Mouse (Mus musculus) forebrain, embryonic 14.5 days (tissue): Measurements from ENCODE around the gene Ucp2. TPM values are rescaled to one million over a fixed set of nuclear protein-coding genes. Genes with fewer than 3 reads are reported as not detected.

ENCODE experiments used
- ATAC-seq: fragments of 200-750 bp; cut with Nextera tagmentation; 2 replicates; pipeline ENCODE4 v1.8.0; 2017; ENCODE audit warnings: mild to moderate bottlenecking, moderate library complexity
- DNase-seq: peaks from one replicate; pipeline ENCODE4 v3.0.0-alpha.2; 2015; ENCODE audit warnings: low spot score
- H3K27ac ChIP-seq: fragments of 300-500 bp; sonication (generic); 2 replicates; pipeline ENCODE4 v1.5.1; 2014; ENCODE audit warnings: low read depth, mild to moderate bottlenecking, control low read depth, low read length, moderate library complexity
- H3K27me3 ChIP-seq: fragments of 300-500 bp; sonication (generic); replicated peaks from 2 replicates; pipeline ENCODE4 v1.6.1; 2014; ENCODE audit warnings: low read length, control low read depth, mixed read lengths; ENCODE audit not compliant: control insufficient read depth, insufficient read depth
- H3K36me3 ChIP-seq: fragments of 300-500 bp; sonication (generic); 2 replicates; pipeline ENCODE4 v1.6.1; 2014; ENCODE audit warnings: low read length, control low read depth; ENCODE audit not compliant: control insufficient read depth, insufficient read depth
- H3K4me1 ChIP-seq: fragments of 300-500 bp; sonication (generic); 2 replicates; pipeline ENCODE4 v1.6.1; 2014; ENCODE audit warnings: antibody characterized with exemption, low read length, control low read depth; ENCODE audit not compliant: control insufficient read depth, insufficient read depth
- H3K4me2 ChIP-seq: fragments of 300-500 bp; sonication (generic); 2 replicates; pipeline ENCODE4 v1.6.1; 2014; ENCODE audit warnings: mild to moderate bottlenecking, control low read depth, low read length
- H3K4me3 ChIP-seq: fragments of 300-500 bp; sonication (generic); 2 replicates; pipeline ENCODE4 v1.5.1; 2014; ENCODE audit warnings: low read depth, low read length, control low read depth
- H3K9ac ChIP-seq: fragments of 300-500 bp; sonication (generic); 2 replicates; pipeline ENCODE4 v1.6.1; 2014; ENCODE audit warnings: mild to moderate bottlenecking, low read length, control low read depth, moderate library complexity
- H3K9me3 ChIP-seq: fragments of 300-500 bp; sonication (generic); replicated peaks from 2 replicates; pipeline ENCODE4 v1.6.1; 2016; ENCODE audit warnings: low read length, control low read depth, mixed read lengths; ENCODE audit not compliant: control insufficient read depth
- WGBS: fragments of 180-500 bp; shearing (Covaris S2); extraction: QIAGEN DNeasy Blood & Tissue Kit; methylation state at CpG from one replicate; pipeline ENCODE4 v1.1.7; 2014; 5-methylcytosine and 5-hydroxymethylcytosine counted together
- polyA plus RNA-seq: library from polyadenylated mRNA; unstranded; fragments of >200 nt; fragmentation: Nextera tagmentation; extraction: Ambion mirVana; gene quantifications from 2 replicates; pipeline ENCODE4 v1.2.1, GENCODE M21; 2014

Ucp2 gene
- polyA plus RNA-seq, 1 experiment from 2014 or later = 42.5 TPM

GRCm38 (mm10) chr7:100497402-100497801 lies 4.3 kb downstream of the Ucp2 start:
- H3K9me3 ChIP-seq = no peaks in the 10 kb centered on the region
- H3K27ac ChIP-seq = no peak overlapping the region
- no peak for ATAC-seq
- H3K36me3 ChIP-seq = no peaks in the 10 kb centered on the region
- no peaks in the 10 kb centered on the region for H3K27me3 ChIP-seq
- no peak overlapping the region for H3K9ac ChIP-seq
- peaks cover 19% of the 10 kb centered on the region; the same call in 1 of the 2 replicates for H3K4me1 ChIP-seq
- H3K4me2 ChIP-seq = no peak overlapping the region
- H3K4me3 ChIP-seq = no peak overlapping the region
- DNase-seq = no peak
- 89% methylated on average over 4 of the region's 4 CpGs for WGBS

GRCm38 (mm10) chr7:100497982-100498381 lies 4.8 kb downstream of the Ucp2 start:
- Histone ChIP-seq H3K27me3 (no peaks in the 10 kb centered on the region), H3K4me1 (peaks cover 14% of the 10 kb centered on the region; the same call in 1 of the 2 replicates), H3K4me3 (no peak overlapping the region), H3K36me3 (no peaks in the 10 kb centered on the region), H3K27ac (no peak overlapping the region), H3K4me2 (no peak overlapping the region), H3K9me3 (no peaks in the 10 kb centered on the region), H3K9ac (no peak overlapping the region)
- ATAC-seq = no peak
- WGBS = 93% methylated on average over 13 of the region's 13 CpGs
- no peak for DNase-seq

- no peak overlapping the region for H3K4me3 ChIP-seq
- H3K27me3 ChIP-seq = no peaks in the 10 kb centered on the region
- H3K4me1 ChIP-seq = peaks cover 5% of the 10 kb centered on the region; the same call in 1 of the 2 replicates
- no peaks in the 10 kb centered on the region for H3K9me3 ChIP-seq
- no peak overlapping the region for H3K4me2 ChIP-seq
- ATAC-seq (no peak), DNase-seq (no peak)
- no peak overlapping the region for H3K9ac ChIP-seq
- no peaks in the 10 kb centered on the region for H3K36me3 ChIP-seq
- H3K27ac ChIP-seq = no peak overlapping the region
Observed at GRCm38 (mm10) chr7:100499465-100499864, 6.3 kb downstream of the Ucp2 start.

- peaks cover 5% of the 10 kb centered on the region; the same call in 1 of the 2 replicates for H3K4me1 ChIP-seq
- no peaks in the 10 kb centered on the region for H3K9me3 ChIP-seq
- ATAC-seq = no peak
- no peak overlapping the region for H3K4me3 ChIP-seq
- 77% methylated on average over 16 of the region's 16 CpGs for WGBS
- no peak overlapping the region for H3K27ac ChIP-seq
- H3K4me2 ChIP-seq = no peak overlapping the region
- no peaks in the 10 kb centered on the region for H3K27me3 ChIP-seq
- no peak for DNase-seq
- no peak overlapping the region for H3K9ac ChIP-seq
- no peaks in the 10 kb centered on the region for H3K36me3 ChIP-seq
Observed at GRCm38 (mm10) chr7:100500276-100500977, 7.3 kb downstream of the Ucp2 start.

- ATAC-seq = no peak
- 0 out of 2 replicates have a peak, but pooled peaks cover 1% of the 10 kb centered on the region for H3K4me1 ChIP-seq
Observed at GRCm38 (mm10) chr7:100501027-100501843, 8.1 kb downstream of the Ucp2 start.

GRCm38 (mm10) chr7:100501844-100502373 lies 8.8 kb downstream of the Ucp2 start:
- no peaks in the 10 kb centered on the region for H3K9me3 ChIP-seq
- no peak overlapping the region for H3K4me3 ChIP-seq
- no peaks in the 10 kb centered on the region for H3K4me1 ChIP-seq
- H3K36me3 ChIP-seq = no peaks in the 10 kb centered on the region
- 58% methylated on average over 2 of the region's 2 CpGs for WGBS
- no peak overlapping the region for H3K9ac ChIP-seq
- no peak for ATAC-seq
- DNase-seq = no peak
- no peaks in the 10 kb centered on the region for H3K27me3 ChIP-seq
- no peak overlapping the region for H3K4me2 ChIP-seq
- no peak overlapping the region for H3K27ac ChIP-seq

More at GRCm38 (mm10) chr7:100501027-100501843, 8.1 kb downstream of the Ucp2 start:
- H3K27me3 ChIP-seq = no peaks in the 10 kb centered on the region
- H3K27ac ChIP-seq = no peak overlapping the region
- H3K4me2 ChIP-seq = no peak overlapping the region
- H3K36me3 ChIP-seq = no peaks in the 10 kb centered on the region
- H3K9ac ChIP-seq = no peak overlapping the region
- H3K4me3 ChIP-seq = no peak overlapping the region
- no peak for DNase-seq
- no peaks in the 10 kb centered on the region for H3K9me3 ChIP-seq
- WGBS = 69% methylated on average over 6 of the region's 6 CpGs

- H3K27ac ChIP-seq = no peak overlapping the region
- no peak for DNase-seq
- no peak overlapping the region for H3K4me3 ChIP-seq
- H3K9ac ChIP-seq = no peak overlapping the region
- H3K4me1 ChIP-seq = no peaks in the 10 kb centered on the region
- H3K4me2 ChIP-seq = no peak overlapping the region
- WGBS = 88% methylated on average over 7 of the region's 7 CpGs
- no peaks in the 10 kb centered on the region for H3K36me3 ChIP-seq
- no peaks in the 10 kb centered on the region for H3K27me3 ChIP-seq
- no peak for ATAC-seq
- no peaks in the 10 kb centered on the region for H3K9me3 ChIP-seq
Observed at GRCm38 (mm10) chr7:100502374-100502922, 9.3 kb downstream of the Ucp2 start.

- no peak overlapping the region for H3K4me3 ChIP-seq
- no peaks in the 10 kb centered on the region for H3K9me3 ChIP-seq
- no peak overlapping the region for H3K27ac ChIP-seq
- DNase-seq (no peak), ATAC-seq (no peak)
- no peak overlapping the region for H3K9ac ChIP-seq
- H3K36me3 ChIP-seq = no peaks in the 10 kb centered on the region
- no peaks in the 10 kb centered on the region for H3K4me1 ChIP-seq
- H3K27me3 ChIP-seq = no peaks in the 10 kb centered on the region
- WGBS = 87% methylated on average over 5 of the region's 5 CpGs
- H3K4me2 ChIP-seq = no peak overlapping the region
Observed at GRCm38 (mm10) chr7:100503076-100503475, 9.9 kb downstream of the Ucp2 start.
